Mouse (Mus musculus) lung, embryonic 15.5 days (tissue): ENCODE data around the gene Olfr1383. TPM values are rescaled to one million over a fixed set of nuclear protein-coding genes. Genes with fewer than 3 reads are reported as not detected.

ENCODE experiments used
- polyA plus RNA-seq: library from polyadenylated mRNA; unstranded; fragments of >200 nt; fragmentation: Nextera tagmentation; extraction: Ambion mirVana; gene quantifications from 2 replicates; pipeline ENCODE4 v1.2.1, GENCODE M21; 2015

Gene Olfr1383
- polyA plus RNA-seq, 1 experiment from 2014 or later: not detected

Other genes starting within 250 kb of the Olfr1383 start
- not detected in 2 replicates for gene Olfr1393, start 241.3 kb upstream of the Olfr1383 start, polyA plus RNA-seq
- not detected in 2 replicates for gene Olfr1392, start 234.4 kb upstream of the Olfr1383 start, polyA plus RNA-seq
- gene Olfr10, start 214.9 kb upstream of the Olfr1383 start, polyA plus RNA-seq: not detected in 2 replicates
- not detected in 2 replicates for gene Olfr1391, start 196.9 kb upstream of the Olfr1383 start, polyA plus RNA-seq
- gene Olfr1390, start 184.5 kb upstream of the Olfr1383 start, polyA plus RNA-seq: not detected in 2 replicates
- gene Olfr1389, start 96.6 kb upstream of the Olfr1383 start, polyA plus RNA-seq: not detected in 2 replicates
- 0.06 and 0.10 TPM in 2 replicates for gene Olfr1388, start 83.0 kb upstream of the Olfr1383 start, polyA plus RNA-seq
- not detected in 2 replicates for gene Olfr1387, start 64.3 kb upstream of the Olfr1383 start, polyA plus RNA-seq
- gene Olfr1386, start 54.6 kb upstream of the Olfr1383 start, polyA plus RNA-seq: not detected in 2 replicates
- gene Olfr1385, start 30.6 kb upstream of the Olfr1383 start, polyA plus RNA-seq: not detected in 2 replicates
- gene Olfr1384, start 12.9 kb upstream of the Olfr1383 start, polyA plus RNA-seq: not detected in 2 replicates
- not detected in 2 replicates for gene Olfr1382, start 8.6 kb downstream of the Olfr1383 start, polyA plus RNA-seq
- not detected in 2 replicates for gene Olfr1381, start 23.8 kb downstream of the Olfr1383 start, polyA plus RNA-seq
- not detected in 2 replicates for gene Olfr1380, start 37.2 kb downstream of the Olfr1383 start, polyA plus RNA-seq
- gene Flt4, start 89.6 kb downstream of the Olfr1383 start, polyA plus RNA-seq: 9.0 and 9.3 TPM in 2 replicates
- 0.81 TPM in 1 of 2 replicates, not detected in the other for gene Scgb3a1, start 144.0 kb downstream of the Olfr1383 start, polyA plus RNA-seq
- 61.9 and 62.6 TPM in 2 replicates for gene Cnot6, start 193.1 kb downstream of the Olfr1383 start, polyA plus RNA-seq